Mouse (Mus musculus) spleen, adult 18-20 months (tissue): ENCODE measurements at regions not wholly inside any gene's neighbourhood (a gene's known extent, or its start where the extent isn't known, plus 50 kb on each side); places are given as distances from the start of the nearest gene placed in this dataset.

Experiments used
- DNase-seq, 2 experiments: peaks; one replicate each; pipeline ENCODE4 v3.0.0; 2022; ENCODE audit warnings: mixed read lengths in 2 of 2

- DNase-seq: no peak
Observed at GRCm38 (mm10) chr9:93136349-93136748, 594.3 kb downstream of the Plod2 start.

DNA sequence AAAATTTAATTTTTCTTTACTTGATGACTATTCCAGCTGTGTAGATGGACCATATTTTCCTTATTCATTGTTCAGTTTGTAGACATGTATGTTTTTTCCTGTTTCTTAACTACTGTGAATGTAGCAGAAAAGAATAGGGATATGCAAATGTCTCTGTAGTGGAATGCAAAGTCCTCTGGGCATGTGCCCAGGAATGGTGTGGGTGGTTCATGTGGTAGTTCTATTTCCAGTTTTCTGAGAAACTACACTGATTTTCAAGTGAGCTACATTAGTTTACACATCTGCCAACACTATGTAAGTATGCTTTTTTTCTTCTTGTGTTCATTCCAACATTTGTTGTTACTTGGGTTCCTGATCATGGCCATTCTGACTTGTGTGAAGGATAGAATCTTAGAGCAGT is 628.0 kb downstream of the Plod2 start:
- no peak for DNase-seq

DNA sequence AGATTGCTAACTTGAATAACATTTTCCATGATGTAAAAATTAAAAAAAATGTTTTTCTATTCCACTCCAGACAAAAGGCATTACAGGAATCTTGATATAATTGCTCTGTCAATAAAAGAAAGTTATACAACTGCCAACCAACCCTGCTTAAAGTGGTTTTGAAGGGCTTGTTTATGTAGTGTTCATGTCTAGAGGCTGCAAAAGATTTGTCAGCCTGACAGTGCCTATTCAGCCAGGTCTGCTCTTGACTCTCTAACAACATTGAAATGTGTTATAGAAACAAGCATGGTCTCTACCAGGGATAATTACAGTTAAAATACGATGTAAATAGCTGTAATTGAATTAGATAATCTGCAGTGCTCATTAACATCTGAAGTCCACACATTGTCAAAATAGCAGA is 644.6 kb downstream of the Plod2 start:
- DNase-seq: no peak

DNA sequence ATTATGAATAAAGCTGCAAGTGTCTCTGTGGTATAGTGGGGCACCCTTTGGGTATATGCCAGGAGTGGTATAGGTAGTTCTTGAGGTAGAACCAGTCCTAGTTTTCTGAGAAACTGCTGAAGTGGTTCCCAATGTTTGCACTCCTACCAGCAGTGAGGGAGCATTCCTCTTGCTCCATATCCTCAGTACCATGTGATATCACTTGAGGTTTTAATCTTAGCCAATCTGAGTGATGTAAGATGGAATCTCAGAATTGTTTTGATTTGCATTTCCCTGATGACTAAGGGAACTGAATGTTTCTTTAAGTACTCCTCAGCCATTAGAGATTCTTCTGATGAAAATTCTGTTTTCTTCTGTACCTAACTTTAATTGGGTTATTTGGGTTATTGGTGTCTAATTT is 690.5 kb downstream of the Plod2 start:
- no peak for DNase-seq

DNA sequence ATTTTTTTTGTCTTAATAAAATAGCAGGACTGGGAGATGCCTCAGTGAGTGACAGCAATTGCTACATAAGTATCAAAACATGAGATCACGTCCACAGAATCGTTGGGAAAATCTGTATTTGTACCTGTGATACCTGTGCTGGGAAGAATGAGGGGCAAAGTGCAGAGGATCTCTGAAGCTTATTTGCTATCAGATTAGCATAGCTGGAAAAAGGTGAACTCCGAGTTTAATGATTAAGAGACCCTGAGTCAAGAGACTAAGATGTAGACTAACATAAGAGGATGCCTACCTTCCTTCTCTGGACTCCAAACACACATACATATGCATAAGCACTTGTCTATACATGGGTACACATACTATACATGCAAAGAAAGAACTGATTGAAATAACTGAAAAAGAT is 710.1 kb downstream of the Plod2 start:
- DNase-seq: no peak

- no peak for DNase-seq
Observed at GRCm38 (mm10) chr9:93297332-93297731, 755.3 kb downstream of the Plod2 start.

GRCm38 (mm10) chr9:93306753-93307152 is 764.7 kb downstream of the Plod2 start:
- DNase-seq: no peak

GRCm38 (mm10) chr9:93328997-93329682 is 787.1 kb downstream of the Plod2 start:
- DNase-seq: no peak
